Mouse (Mus musculus): ENCODE results near the gene Slc22a5. TPM values are rescaled to one million over a fixed set of nuclear protein-coding genes. Genes with fewer than 3 reads are reported as not detected.
"Not testable (repeated sequence)": the region's sequence is repeated elsewhere in the genome, so short reads cannot be mapped to it uniquely, and the experiment has no call there.

Gene Slc22a5
- total RNA-seq, 2 experiments from 2014 or later, result 8.6 to 8.8 TPM

GRCm38 (mm10) chr11:53889091-53889645, 2.3 kb downstream of the Slc22a5 start:
- no peak for DNase-seq (ENCODE audit: low spot score in 2 of 2)

DNA sequence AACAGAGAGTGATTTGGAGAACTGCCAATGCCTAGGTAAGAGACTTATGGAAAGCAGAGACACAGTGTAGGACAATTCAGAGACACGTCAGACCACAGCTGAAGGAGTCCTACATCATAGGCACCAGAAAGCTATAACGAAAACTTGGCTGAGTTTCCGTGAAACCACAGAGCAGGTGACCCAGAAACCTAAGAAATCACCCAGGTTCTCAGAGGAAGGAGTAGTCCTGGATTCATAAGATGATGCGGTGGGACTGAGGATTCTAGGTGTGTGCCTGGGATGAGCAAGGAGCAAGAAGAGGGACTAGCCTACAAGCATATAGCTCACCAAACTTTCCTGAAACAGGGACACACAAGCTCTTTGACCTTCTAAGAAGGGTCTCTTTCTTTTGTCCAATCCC, 3.2 kb downstream of the Slc22a5 start:
- no peak for DNase-seq (ENCODE audit: low spot score in 2 of 2)

GRCm38 (mm10) chr11:53883287-53883686, 8.2 kb downstream of the Slc22a5 start:
- DNase-seq (ENCODE audit: low spot score in 2 of 2), result no peak

GRCm38 (mm10) chr11:53878096-53878495, 13.4 kb downstream of the Slc22a5 start:
- DNase-seq (ENCODE audit: low spot score in 2 of 2), result not testable (repeated sequence)

DNA sequence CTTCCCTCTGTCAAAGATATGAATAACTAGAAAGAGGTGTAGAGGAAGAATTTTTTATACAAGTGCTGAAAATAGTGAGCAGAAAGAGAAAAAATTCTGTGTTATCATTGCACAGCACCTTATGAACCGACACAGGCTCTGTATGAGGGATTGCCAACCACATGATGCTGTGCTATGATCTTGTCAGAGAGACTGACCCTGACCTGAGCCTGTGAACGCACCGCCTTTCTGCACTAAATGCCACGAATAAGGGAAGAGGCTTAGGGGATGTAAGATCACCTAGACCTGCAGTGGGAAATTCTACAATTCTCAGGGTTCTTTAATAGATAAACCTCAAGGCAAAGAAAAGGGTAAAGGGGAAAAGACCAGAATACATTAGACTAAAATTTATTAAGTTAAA, 15.0 kb downstream of the Slc22a5 start:
- no peak for DNase-seq (ENCODE audit: low spot score in 2 of 2)

DNA sequence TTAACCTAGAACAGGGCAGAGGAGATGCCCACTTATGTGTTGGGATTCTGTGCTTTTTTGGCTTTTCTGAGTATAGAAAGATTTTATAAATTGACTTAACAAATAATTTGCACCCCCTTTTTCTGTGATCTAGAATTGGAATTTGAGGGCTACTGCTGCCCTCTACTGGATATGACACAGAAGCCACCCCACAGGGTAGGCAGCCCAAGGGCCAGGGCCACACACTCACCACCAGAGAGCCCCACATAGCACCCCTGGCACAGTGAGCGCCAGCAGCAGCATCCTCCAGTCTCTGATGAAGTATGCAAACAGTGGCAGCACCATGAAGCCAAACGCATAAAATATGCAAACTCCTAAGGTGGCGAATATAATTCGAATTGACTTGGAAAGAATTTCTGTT, 16.8 kb downstream of the Slc22a5 start:
- no peak for DNase-seq (ENCODE audit: low spot score in 2 of 2)

- DNase-seq (ENCODE audit: low spot score in 2 of 2), result not testable (repeated sequence)
Observed at GRCm38 (mm10) chr11:53873909-53874704, 17.4 kb downstream of the Slc22a5 start.

DNA sequence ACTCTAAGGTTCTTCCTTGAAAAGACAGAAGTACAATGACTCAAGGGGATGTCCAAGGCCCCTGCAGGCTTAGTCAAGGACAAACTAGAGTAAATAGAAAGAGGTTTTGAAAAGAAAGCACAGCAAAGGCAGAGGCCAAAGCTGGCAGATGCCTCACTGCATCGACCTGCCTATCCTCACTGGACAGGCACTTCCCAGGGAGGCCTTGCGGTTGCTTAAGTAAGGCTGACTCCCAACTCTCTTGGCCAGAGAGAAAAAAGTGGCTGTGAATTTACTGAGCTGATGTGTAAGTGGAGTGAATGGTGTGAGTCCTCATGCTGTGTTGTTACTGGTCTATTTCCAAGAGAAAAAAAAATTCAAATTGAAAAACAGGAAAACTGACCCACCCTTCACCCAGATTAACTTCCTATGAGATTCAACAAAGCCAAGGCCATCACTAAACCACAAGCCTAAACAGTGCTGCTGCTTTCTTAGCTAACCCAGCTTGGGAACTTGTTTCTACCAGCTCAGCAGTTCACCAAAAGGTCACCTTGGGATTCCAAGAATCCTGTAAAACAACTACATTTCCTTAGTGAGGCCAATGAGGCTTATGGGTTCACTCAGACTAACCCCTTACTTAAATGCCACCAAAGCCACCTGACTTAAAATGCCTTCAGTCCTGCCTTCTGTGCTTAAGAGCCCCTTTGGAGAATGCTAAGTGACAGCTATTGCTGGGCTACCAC, 19.5 kb downstream of the Slc22a5 start:
- no peak for DNase-seq (ENCODE audit: low spot score in 2 of 2)

GRCm38 (mm10) chr11:53869172-53869571, 22.3 kb downstream of the Slc22a5 start:
- no peak for DNase-seq (ENCODE audit: low spot score in 2 of 2)

DNA sequence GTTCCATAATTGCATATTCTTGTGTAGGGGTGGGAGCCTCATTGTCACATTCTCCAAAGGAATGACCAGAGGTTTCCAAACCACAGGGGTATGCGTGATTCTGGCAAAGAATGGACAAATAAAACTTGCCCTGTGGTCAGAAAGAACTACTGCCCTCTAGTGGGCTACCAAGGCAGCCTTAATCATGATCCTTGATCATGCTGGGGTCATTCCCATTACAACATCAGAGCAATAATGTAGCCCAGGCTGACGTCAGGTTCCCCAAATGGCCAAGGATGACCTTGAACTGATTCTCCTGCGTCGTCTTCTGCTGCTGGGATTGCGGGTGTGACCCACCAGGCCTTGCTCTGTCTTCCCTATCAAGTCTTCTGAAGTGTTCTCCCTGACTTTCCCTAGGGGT, 23.1 kb downstream of the Slc22a5 start:
- DNase-seq (ENCODE audit: low spot score in 2 of 2), result not testable (repeated sequence)

DNA sequence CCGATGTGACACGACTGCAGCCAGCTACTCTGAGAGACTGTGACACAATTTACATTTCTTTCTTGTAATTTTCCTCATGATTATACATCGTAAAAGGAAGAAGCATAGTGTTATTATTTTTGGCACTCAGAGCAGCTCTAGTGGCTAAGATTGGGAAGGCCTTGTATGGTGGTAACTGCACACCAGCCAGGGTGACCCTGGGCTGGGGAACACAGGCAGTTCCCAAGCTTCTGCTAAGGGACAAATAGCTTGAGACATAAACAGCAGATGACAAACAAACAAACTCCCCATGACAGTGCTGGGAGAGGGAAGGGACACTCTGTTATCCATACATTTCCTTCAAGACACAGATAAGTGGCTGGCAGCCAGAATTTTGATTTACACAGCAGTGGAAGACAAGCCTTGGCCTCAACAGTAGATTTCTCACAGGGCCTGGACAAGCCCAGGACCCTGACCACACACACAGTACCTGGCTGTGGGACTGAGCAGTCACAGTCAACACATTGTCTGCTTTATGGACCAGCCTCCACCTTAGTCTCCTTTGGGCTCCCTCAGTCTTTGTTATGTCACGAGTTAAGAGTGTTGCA, 26.6 kb downstream of the Slc22a5 start:
- DNase-seq (ENCODE audit: low spot score in 2 of 2), result not testable (repeated sequence)

DNA sequence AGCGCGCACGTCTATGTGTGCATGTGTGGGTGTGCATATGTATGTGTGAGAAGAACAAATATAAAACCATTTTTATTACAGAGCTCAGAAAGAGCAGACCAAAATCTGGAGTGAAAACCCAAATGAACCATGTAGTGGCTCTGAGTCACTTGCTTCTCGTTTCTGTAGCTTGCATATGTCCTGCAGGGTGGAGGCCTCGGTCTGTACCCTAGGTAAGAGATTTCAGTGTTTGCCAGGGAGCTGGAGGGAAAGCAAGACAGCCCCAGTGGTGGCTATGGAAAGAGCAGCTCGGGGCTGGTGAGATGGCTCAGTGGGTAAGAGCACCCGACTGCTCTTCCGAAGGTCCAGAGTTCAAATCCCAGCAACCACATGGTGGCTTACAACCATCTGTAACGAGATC, 30.5 kb downstream of the Slc22a5 start:
- DNase-seq (ENCODE audit: low spot score in 2 of 2), result not testable (repeated sequence)

DNA sequence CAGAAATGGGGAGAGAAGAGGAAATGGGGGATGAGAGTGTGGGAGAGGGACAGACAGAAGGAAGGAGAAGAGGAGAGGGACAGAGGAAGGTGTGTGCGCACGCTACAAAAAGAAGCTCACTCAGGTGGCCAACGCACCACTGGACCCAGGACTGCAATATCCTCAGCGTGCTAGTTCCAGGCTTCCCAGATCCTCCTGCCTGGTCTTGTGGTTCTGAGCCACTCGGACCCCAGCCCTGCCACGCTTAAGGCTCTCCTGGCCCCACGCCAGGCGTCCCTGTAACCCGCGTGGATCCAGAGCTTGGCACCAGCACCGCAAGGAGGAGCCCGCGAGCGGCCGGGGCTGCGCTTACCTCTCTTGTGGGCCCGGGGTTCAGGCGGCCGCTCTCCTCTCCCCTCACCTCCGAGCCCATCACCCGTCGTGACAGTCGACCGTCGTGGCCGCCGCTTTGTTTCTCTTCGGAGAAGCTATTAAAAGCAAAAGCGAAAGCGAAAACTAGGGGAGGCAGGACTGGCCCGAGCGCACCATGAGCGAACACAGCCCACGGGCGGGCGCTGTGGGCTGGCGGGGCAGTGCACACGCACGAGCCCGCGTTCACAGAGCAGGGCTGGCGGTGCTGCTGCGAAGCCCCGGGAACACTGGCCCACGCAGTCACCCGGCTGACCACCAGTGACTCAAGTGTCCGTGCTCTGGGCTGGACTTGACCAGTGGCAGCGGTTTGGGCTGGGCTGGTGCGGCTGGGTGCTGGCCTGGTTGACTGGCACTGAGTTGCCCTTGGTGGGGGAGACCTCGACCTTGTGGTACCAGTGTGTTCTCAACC, 32.5 kb downstream of the Slc22a5 start, which contains the start of gene Gm12216:
Gm12216 (minus strand) TSS at position 496 of the 820 bp plus-strand sequence.
- DNase-seq (ENCODE audit: low spot score in 2 of 2), result peak in 1 of 2 experiments; percentile 34

GRCm38 (mm10) chr11:53858058-53858760, 33.3 kb downstream of the Slc22a5 start:
- DNase-seq (ENCODE audit: low spot score in 2 of 2), result no peak

DNA sequence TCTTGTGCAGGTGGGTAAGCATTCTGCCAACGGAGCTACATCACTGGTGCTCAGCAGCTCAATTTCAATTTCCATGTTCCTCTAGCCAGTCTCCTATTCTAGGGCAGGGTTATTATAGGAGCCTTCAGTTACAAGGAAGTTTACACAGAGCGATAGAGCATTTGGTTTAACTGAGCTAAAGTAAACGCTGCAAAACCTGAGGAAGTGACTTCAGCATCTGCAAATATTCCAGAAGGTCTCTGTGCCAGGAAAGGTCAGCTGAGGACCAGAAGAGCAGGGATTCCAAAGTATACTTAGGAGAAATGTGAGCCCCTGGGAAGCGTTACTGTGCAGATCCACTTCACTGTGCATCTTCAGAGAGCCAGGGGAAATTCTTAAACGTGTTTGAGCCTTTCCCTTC, 37.8 kb downstream of the Slc22a5 start:
- no peak for DNase-seq (ENCODE audit: low spot score in 2 of 2)

DNA sequence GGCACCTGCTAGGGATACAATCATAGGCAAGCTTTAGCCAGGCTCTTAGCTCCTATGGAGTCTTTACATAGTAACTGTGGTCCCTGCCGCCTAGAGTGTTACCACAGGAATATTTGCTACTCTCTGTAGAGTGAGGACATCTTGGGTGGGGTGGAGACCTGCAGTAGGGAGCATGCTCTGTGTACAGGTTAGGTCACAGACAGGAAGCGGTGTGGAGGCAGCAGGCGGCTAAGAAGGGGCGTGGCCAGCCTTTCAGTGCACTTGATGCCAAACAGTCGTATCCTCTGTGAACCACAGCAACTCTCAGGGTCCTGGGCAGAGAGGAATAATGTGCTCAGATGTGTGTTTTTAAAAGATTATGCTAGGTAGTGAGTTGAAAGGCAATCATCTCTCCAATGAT, 39.7 kb downstream of the Slc22a5 start:
- DNase-seq (ENCODE audit: low spot score in 2 of 2), result no peak

- DNase-seq (ENCODE audit: low spot score in 2 of 2), result peak; percentile 73 to 87
Observed at GRCm38 (mm10) chr11:53849588-53850320, 41.7 kb downstream of the Slc22a5 start.

GRCm38 (mm10) chr11:53845680-53846079, 45.8 kb downstream of the Slc22a5 start:
- no peak for DNase-seq (ENCODE audit: low spot score in 2 of 2)

DNA sequence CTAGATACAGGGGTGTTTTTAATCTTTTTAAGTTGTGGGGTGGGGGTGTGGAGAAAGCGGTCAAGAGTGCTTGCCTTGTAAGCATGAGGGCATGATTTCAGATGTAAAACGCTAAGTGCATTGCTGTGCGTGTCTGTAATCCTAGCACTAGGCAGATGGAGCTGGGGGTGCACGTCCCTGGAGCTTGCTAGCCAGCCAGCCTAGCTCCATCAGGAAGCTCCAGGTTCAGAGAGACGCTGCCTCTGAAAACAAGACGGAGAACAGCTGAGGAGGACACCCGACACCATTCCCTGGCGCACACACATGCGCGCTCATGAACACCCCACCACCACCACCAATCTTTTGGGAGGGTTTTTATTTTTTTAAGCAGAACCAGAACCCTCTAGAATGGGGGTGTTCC, 48.4 kb downstream of the Slc22a5 start:
- DNase-seq (ENCODE audit: low spot score in 2 of 2), result no peak

All from gastrocnemius, postnatal 4 days (tissue).